Mouse (Mus musculus): ENCODE data around the gene Serinc5.

Serinc5 gene

GRCm38 (mm10) chr13:92703241-92704027 is 92.5 kb downstream of the Serinc5 start:
- DNase-seq (ENCODE audit: low read depth, low spot score): no peak

DNA sequence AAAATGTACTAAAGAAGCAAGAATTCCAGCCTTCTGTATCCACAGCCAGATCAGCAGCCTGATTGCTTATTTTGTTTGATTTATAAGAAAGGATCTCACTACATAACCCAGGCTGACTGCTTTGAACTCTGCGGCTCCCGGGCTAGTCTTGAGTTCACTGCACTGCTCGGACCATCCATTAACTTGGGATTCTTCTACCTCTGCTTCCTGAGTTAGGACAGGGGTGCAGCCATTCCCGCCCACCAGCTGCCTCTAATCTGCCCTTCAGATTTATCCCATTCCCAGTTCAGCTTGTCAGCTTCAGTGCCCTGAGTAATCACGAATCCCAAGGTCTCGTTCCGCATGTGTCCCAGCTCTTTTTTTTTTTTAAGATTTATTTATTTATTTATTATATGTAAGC is 93.3 kb downstream of the Serinc5 start:
- no peak for DNase-seq (ENCODE audit: low read depth, low spot score)

GRCm38 (mm10) chr13:92705016-92705535 is 94.2 kb downstream of the Serinc5 start:
- no peak for DNase-seq (ENCODE audit: low read depth, low spot score)

- no peak for DNase-seq (ENCODE audit: low read depth, low spot score)
Measured at GRCm38 (mm10) chr13:92706342-92707061, 95.6 kb downstream of the Serinc5 start.

- DNase-seq (ENCODE audit: low read depth, low spot score): no peak
Measured at GRCm38 (mm10) chr13:92707941-92708340, 97.0 kb downstream of the Serinc5 start.

DNA sequence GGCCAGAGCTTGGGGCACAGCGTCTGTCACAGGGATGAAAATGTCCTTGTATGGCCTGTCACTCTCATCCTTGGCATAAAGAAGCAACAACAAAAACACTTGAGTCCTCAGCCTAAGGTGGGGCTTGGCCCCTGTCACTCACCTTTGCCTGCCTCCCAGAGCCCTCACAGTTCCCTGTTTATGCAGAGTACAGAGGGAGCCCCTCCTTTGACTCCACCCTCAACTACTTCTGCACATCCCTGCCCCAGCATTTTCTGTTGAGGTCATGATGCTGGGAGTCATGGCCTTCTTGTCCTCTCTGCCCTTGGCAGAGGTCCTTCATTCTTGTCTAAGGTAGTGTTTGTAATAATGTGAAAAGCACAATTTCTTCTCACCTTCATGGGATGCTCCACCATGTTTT is 97.6 kb downstream of the Serinc5 start:
- DNase-seq (ENCODE audit: low read depth, low spot score): no peak

DNA sequence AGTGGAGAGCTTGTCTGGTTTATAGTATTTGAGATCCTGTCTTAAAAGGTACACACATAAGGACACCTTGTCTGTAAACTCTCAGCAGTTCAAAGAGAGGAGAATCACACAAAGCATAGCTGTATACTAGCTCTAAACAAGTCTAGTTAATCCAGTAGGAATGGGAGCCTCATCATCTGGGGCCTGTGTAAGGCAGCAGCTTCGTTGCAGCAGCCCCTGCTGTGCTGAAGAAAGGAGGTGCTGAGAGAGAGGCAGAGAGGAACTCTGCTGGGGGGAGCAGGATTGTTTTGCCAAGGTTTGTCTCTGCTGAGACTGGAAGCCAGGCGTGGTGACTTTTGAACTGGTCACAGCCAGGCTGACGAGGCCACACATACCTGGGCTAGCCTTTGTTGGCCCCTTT is 98.6 kb downstream of the Serinc5 start:
- no peak for DNase-seq (ENCODE audit: low read depth, low spot score)

GRCm38 (mm10) chr13:92710361-92710760 is 99.5 kb downstream of the Serinc5 start:
- DNase-seq (ENCODE audit: low read depth, low spot score): no peak

- no peak for DNase-seq (ENCODE audit: low read depth, low spot score)
Measured at GRCm38 (mm10) chr13:92711821-92712220, 100.9 kb downstream of the Serinc5 start.

DNA sequence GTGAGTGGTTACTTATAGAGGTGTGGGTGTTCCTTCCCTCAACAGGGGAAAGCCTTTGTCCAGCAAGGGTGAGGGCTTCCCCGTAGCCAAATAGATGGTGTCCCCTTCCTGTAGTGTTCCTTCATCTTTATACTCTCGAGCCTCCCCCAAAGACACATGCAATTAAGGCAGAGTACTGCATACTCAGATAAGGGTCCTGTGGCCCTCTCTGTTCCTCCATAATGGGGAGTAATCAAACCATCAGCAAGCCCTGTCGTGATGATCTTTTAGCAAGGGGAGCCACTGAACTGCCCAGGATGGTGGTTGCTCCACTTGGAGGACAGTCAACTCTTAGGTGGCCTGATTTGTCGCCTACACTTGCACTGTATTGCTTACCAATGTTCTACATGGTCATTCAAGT is 101.7 kb downstream of the Serinc5 start:
- no peak for DNase-seq (ENCODE audit: low read depth, low spot score)

DNA sequence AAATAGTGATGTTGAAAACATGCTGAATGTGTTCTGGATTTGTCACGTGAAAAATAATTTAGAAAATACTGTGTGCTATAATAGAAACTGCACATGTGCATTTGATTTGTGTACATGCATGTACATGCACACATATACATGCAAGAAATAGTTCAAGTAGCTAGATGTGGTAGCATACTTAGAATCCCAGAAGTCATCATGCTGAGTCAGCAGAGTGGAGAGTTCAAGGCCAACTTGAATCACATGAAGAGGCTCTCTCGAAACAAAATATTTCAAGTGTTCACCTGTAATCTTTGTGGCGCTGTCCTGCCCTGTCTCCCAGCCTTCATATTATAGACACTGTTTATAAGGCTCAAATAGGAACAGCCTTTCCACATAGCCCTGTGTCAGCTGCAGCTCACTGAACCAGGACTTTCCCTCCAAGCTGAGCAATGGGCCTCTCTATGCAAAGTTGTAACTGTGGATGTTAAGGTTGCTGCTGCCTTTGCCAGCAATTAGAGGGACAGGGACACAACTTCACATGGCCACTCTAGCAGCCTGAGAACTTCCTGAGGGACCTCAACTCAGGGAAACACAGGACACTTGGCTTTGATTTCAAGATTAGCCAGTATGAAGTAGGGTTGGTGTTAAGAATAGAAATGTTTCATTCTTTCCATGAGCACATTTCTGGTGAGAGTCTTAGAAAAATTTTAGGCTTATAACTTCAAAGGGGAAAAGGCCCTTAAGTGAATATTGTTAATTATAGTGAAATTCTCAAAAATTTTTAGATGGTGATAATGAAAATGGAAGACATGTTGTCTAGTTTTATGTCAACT is 107.2 kb downstream of the Serinc5 start:
- DNase-seq (ENCODE audit: low read depth, low spot score): no peak

- no peak for DNase-seq (ENCODE audit: low read depth, low spot score)
Measured at GRCm38 (mm10) chr13:92721006-92721405, 110.1 kb downstream of the Serinc5 start.

DNA sequence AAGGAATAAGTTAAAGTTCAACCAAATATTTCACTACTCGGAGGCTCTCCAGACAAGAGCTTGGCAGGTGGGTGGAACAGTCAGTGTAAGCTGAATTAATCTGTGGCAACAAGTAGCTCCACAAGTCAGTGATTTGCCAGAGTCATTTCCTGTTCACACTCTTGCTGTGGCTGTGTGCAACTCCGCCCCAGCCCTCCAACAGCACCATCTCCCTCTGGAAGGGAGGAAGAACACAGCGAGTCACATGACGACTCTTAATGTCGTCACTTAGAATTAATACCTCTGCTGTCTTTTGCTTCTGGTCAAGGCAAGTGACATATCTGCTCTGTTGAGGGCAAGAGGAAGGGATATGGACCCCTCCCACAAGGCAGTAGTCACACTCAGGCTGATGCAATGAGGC is 111.5 kb downstream of the Serinc5 start:
- DNase-seq (ENCODE audit: low read depth, low spot score): no peak

DNA sequence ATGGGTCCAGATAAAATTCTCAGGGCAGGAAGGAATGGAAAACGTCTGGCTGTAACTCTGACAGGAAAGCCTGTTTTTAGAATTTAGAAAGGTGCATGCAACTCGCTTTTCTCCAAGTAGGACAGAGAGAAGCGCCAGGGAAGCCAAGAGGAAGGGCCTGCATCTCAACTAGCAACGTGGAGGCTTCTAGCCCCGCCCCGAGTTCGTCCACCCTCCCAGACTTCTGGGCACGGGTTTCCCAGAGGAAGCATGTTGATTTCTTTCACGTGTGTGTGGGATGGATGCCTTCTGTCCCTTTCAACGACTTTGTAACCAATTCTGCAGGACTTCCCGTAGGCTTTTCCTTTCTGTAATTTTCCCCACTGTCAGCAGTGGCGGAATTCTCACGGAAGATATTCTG is 118.9 kb downstream of the Serinc5 start:
- DNase-seq (ENCODE audit: low read depth, low spot score): no peak

- DNase-seq (ENCODE audit: low read depth, low spot score): no peak
Measured at GRCm38 (mm10) chr13:92731811-92732210, 120.9 kb downstream of the Serinc5 start.

DNA sequence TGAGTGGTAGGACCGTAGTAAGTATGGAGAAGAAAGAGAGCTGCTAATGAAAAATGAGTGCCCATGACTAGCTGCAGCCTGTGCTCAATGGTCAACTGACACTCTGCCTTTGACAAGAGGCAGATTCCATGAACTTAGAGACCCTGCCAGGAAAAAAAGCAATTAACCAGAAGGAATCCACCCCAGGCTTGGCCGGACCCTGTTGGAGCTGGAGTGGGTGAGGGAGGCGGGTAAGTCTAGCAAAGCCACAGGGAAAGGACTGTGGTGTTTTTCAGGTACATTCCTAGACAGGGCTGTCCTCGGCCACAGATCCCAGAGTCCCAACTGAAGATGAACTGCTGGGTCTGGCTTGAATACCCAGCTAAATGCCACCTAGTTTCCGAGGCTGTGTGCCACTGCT is 121.9 kb downstream of the Serinc5 start:
- no peak for DNase-seq (ENCODE audit: low read depth, low spot score)

GRCm38 (mm10) chr13:92733252-92733651 is 122.4 kb downstream of the Serinc5 start:
- DNase-seq (ENCODE audit: low read depth, low spot score): no peak

DNA sequence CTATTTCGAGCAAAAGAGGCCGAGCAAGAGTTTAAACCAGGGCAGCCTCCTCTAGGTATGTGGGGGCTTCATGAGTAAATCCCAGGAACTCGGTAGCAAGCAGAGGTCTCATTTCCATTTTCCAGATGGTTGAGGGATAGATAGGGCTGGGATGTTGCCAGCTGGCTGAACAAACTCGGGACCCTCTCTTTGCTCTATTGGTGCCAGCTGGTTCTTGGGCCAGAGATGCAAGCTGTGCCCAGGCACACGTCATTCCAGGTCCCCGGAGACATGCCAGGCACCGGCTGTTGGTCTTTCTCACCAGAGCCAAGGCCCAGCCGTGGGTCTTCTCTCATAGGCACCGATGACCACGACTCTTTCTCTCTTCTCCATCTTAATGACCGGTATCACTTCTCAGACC is 122.8 kb downstream of the Serinc5 start:
- DNase-seq (ENCODE audit: low read depth, low spot score): no peak

DNA sequence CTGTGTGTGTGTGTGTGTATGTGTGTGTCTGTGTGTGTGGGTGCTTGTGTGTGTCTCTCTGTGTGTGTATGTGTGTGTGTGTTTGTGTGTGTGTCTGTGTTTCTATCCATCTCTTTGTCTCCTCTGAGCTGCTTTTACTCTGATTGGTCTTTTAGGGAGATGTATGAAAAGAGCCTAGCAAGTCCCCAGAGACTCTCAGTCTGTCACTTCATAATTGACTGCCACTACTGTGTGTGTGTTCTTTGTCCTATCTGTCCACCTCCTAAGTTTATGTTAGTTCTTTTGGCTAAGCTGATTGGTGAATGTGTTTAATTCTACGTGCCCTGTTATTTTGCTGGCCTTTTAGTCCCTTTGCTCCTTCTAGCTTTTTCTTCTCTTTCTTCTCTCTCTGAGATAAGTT is 124.8 kb downstream of the Serinc5 start:
- no peak for DNase-seq (ENCODE audit: low read depth, low spot score)

- DNase-seq (ENCODE audit: low read depth, low spot score): no peak
Measured at GRCm38 (mm10) chr13:92736516-92737300, 125.8 kb downstream of the Serinc5 start.

GRCm38 (mm10) chr13:92738821-92739220 is 127.9 kb downstream of the Serinc5 start:
- DNase-seq (ENCODE audit: low read depth, low spot score): no peak

Measured in retina, postnatal 7 days (tissue).